Mouse (Mus musculus) hindbrain, embryonic 10.5 days (tissue): Measurements from ENCODE around the gene Gm20422. TPM values are rescaled to one million over a fixed set of nuclear protein-coding genes. Genes with fewer than 3 reads are reported as not detected.
A peak's percentile ranks its signal among the peaks of the same experiment; 100 is the strongest.

Experiments used
- DNase-seq: peaks from one replicate; pipeline ENCODE4 v3.0.0-alpha.2; 2017; ENCODE audit warnings: low spot score
- H3K27ac ChIP-seq: fragments of 300-500 bp; sonication (generic); 2 replicates; pipeline ENCODE4 v1.5.1; 2016; ENCODE audit warnings: mild to moderate bottlenecking, moderate library complexity
- H3K27me3 ChIP-seq: fragments of 300-500 bp; sonication (generic); 2 replicates; pipeline ENCODE4 v1.6.1; 2016; ENCODE audit warnings: mild to moderate bottlenecking; ENCODE audit not compliant: poor library complexity, insufficient read depth, severe bottlenecking
- H3K36me3 ChIP-seq: fragments of 300-500 bp; sonication (generic); 2 replicates; pipeline ENCODE4 v1.6.1; 2016; ENCODE audit warnings: mild to moderate bottlenecking, moderate library complexity
- H3K4me1 ChIP-seq: fragments of 300-500 bp; sonication (generic); replicated peaks from 2 replicates; pipeline ENCODE4 v1.6.1; 2016; ENCODE audit warnings: mild to moderate bottlenecking
- H3K4me3 ChIP-seq: fragments of 300-500 bp; sonication (generic); 2 replicates; pipeline ENCODE4 v1.5.1; 2016; ENCODE audit warnings: mild to moderate bottlenecking, moderate library complexity
- H3K9me3 ChIP-seq: fragments of 300-500 bp; sonication (generic); 2 replicates; pipeline ENCODE4 v1.6.1; 2016; ENCODE audit warnings: mild to moderate bottlenecking, moderate library complexity
- WGBS: fragments of 180-500 bp; shearing (Covaris S2); methylation state at CpG from one replicate; pipeline ENCODE4 v1.1.7; 2016; 5-methylcytosine and 5-hydroxymethylcytosine counted together
- polyA plus RNA-seq: library from polyadenylated mRNA; unstranded; fragments of >200 nt; fragmentation: Nextera tagmentation; extraction: Ambion mirVana; gene quantifications from 2 replicates; pipeline ENCODE4 v1.2.1, GENCODE M21; 2016

The Gm20422 gene
- polyA plus RNA-seq, result 0.58 and 1.1 TPM in 2 replicates

GRCm38 (mm10) chr8:69774503-69775148 lies at the start of gene Gm20422:
Gene Gm20422 (minus strand): TSS chr8:69774886.
- Histone ChIP-seq H3K4me3 (peak within 1 kb of the TSS; percentile 82), H3K27me3 (no peaks in the 10 kb centered on the region), H3K36me3 (peaks cover 30% of the 10 kb centered on the region), H3K27ac (peak within 1 kb of the TSS; percentile 100), H3K4me1 (peaks cover 25% of the 10 kb centered on the region), H3K9me3 (no peaks in the 10 kb centered on the region)
- peak; percentile 93 for DNase-seq
- under 1% methylated on average over 41 of the region's 41 CpGs for WGBS

GRCm38 (mm10) chr8:69822386-69823191 lies 47.9 kb upstream of the Gm20422 start, which contains the start of gene Lpar2:
Gene Lpar2 (plus strand): TSS chr8:69822429.
- H3K36me3 ChIP-seq, result peaks cover 63% of the 10 kb centered on the region
- H3K4me1 ChIP-seq, result peaks cover 47% of the 10 kb centered on the region
- whole genome bisulfite sequencing, result 1% methylated on average over 34 of the region's 35 CpGs
- peak; percentile 82 for DNase-seq
- H3K9me3 ChIP-seq, result no peaks in the 10 kb centered on the region
- H3K27ac ChIP-seq, result peak within 1 kb of the TSS; percentile 90
- H3K27me3 ChIP-seq, result 0 out of 2 replicates have a peak, but pooled peaks cover 15% of the 10 kb centered on the region
- H3K4me3 ChIP-seq, result peak within 1 kb of the TSS; percentile 67

GRCm38 (mm10) chr8:69821971-69822385 lies 47.3 kb upstream of the Gm20422 start:
- H3K27ac ChIP-seq, result peak overlapping the region; percentile 90

GRCm38 (mm10) chr8:69820466-69820865 lies 45.8 kb upstream of the Gm20422 start:
- WGBS, result 83% methylated on average over 9 of the region's 9 CpGs
- no peak for DNase-seq

More at GRCm38 (mm10) chr8:69821971-69822385, 47.3 kb upstream of the Gm20422 start:
- Histone ChIP-seq H3K4me1 (peaks cover 47% of the 10 kb centered on the region), H3K36me3 (peaks cover 63% of the 10 kb centered on the region), H3K4me3 (peak overlapping the region; percentile 67), H3K9me3 (no peaks in the 10 kb centered on the region), H3K27me3 (0 out of 2 replicates have a peak, but pooled peaks cover 15% of the 10 kb centered on the region)
- peak; percentile 76 for DNase-seq
- WGBS, result under 1% methylated on average over 18 of the region's 22 CpGs

GRCm38 (mm10) chr8:69815396-69815795 lies 40.7 kb upstream of the Gm20422 start:
- 0 out of 2 replicates have a peak, but pooled peaks cover 2% of the 10 kb centered on the region for H3K9me3 ChIP-seq
- H3K36me3 ChIP-seq, result peaks cover 80% of the 10 kb centered on the region
- 94% methylated on average over 4 of the region's 4 CpGs for WGBS
- no peak overlapping the region for H3K27ac ChIP-seq
- H3K27me3 ChIP-seq, result 0 out of 2 replicates have a peak, but pooled peaks cover 5% of the 10 kb centered on the region
- DNase-seq, result no peak
- H3K4me3 ChIP-seq, result no peak overlapping the region
- H3K4me1 ChIP-seq, result peaks cover 13% of the 10 kb centered on the region

More at GRCm38 (mm10) chr8:69820466-69820865, 45.8 kb upstream of the Gm20422 start:
- 0 out of 2 replicates have a peak, but pooled peaks cover 15% of the 10 kb centered on the region for H3K27me3 ChIP-seq
- no peaks in the 10 kb centered on the region for H3K9me3 ChIP-seq
- H3K27ac ChIP-seq, result no peak overlapping the region
- H3K36me3 ChIP-seq, result peaks cover 63% of the 10 kb centered on the region
- peaks cover 56% of the 10 kb centered on the region for H3K4me1 ChIP-seq
- no peak overlapping the region for H3K4me3 ChIP-seq

GRCm38 (mm10) chr8:69814881-69815280 lies 40.2 kb upstream of the Gm20422 start:
- Histone ChIP-seq H3K4me1 (peaks cover 13% of the 10 kb centered on the region), H3K36me3 (peaks cover 84% of the 10 kb centered on the region), H3K9me3 (0 out of 2 replicates have a peak, but pooled peaks cover 2% of the 10 kb centered on the region), H3K4me3 (no peak overlapping the region), H3K27me3 (no peaks in the 10 kb centered on the region), H3K27ac (no peak overlapping the region)
- no peak for DNase-seq
- WGBS, result 83% methylated on average over 2 of the region's 2 CpGs

- H3K27me3 ChIP-seq, result no peaks in the 10 kb centered on the region
Measured at GRCm38 (mm10) chr8:69809820-69810219, 35.1 kb upstream of the Gm20422 start.

GRCm38 (mm10) chr8:69808864-69809403 lies 34.2 kb upstream of the Gm20422 start:
- WGBS, result 2% methylated on average over 23 of the region's 23 CpGs

More at GRCm38 (mm10) chr8:69809820-69810219, 35.1 kb upstream of the Gm20422 start:
- 71% methylated on average over 3 of the region's 3 CpGs for WGBS
- 0 out of 2 replicates have a peak, but pooled peaks cover 1% of the 10 kb centered on the region for H3K9me3 ChIP-seq
- H3K4me3 ChIP-seq, result no peak overlapping the region
- 0 out of 2 replicates have a peak overlapping the region, but pooled peaks have one; percentile 86 for H3K27ac ChIP-seq
- peaks cover 19% of the 10 kb centered on the region for H3K4me1 ChIP-seq
- DNase-seq, result no peak
- peaks cover 79% of the 10 kb centered on the region for H3K36me3 ChIP-seq

GRCm38 (mm10) chr8:69808094-69808863 lies 33.6 kb upstream of the Gm20422 start, which contains the start of gene Gmip:
Gene Gmip (plus strand): TSS chr8:69808679.
- Histone ChIP-seq H3K9me3 (no peaks in the 10 kb centered on the region), H3K4me1 (peaks cover 19% of the 10 kb centered on the region), H3K36me3 (peaks cover 79% of the 10 kb centered on the region), H3K27me3 (no peaks in the 10 kb centered on the region), H3K27ac (peak within 1 kb of the TSS; percentile 86), H3K4me3 (peak within 1 kb of the TSS; percentile 67)
- 8% methylated on average over 28 of the region's 28 CpGs for WGBS
- peak; percentile 74 for DNase-seq

More at GRCm38 (mm10) chr8:69808864-69809403, 34.2 kb upstream of the Gm20422 start:
- Histone ChIP-seq H3K4me3 (peak overlapping the region; percentile 67), H3K36me3 (peaks cover 78% of the 10 kb centered on the region), H3K4me1 (peaks cover 19% of the 10 kb centered on the region), H3K27me3 (no peaks in the 10 kb centered on the region), H3K9me3 (no peaks in the 10 kb centered on the region), H3K27ac (peak overlapping the region; percentile 86)
- DNase-seq, result peak; percentile 38

GRCm38 (mm10) chr8:69807236-69807635 lies 32.5 kb upstream of the Gm20422 start:
- no peaks in the 10 kb centered on the region for H3K27me3 ChIP-seq
- H3K9me3 ChIP-seq, result no peaks in the 10 kb centered on the region
- 97% methylated on average over 5 of the region's 5 CpGs for WGBS
- H3K36me3 ChIP-seq, result peaks cover 87% of the 10 kb centered on the region
- H3K4me3 ChIP-seq, result no peak overlapping the region
- no peak overlapping the region for H3K27ac ChIP-seq
- peaks cover 19% of the 10 kb centered on the region for H3K4me1 ChIP-seq
- no peak for DNase-seq

- Histone ChIP-seq H3K4me3 (no peak overlapping the region), H3K4me1 (peaks cover 19% of the 10 kb centered on the region), H3K9me3 (no peaks in the 10 kb centered on the region), H3K27ac (no peak overlapping the region), H3K27me3 (no peaks in the 10 kb centered on the region), H3K36me3 (peaks cover 87% of the 10 kb centered on the region)
- WGBS, result 96% methylated on average over 9 of the region's 9 CpGs
- no peak for DNase-seq
Measured at GRCm38 (mm10) chr8:69805491-69805890, 30.8 kb upstream of the Gm20422 start.

- Histone ChIP-seq H3K4me3 (no peak overlapping the region), H3K27me3 (no peaks in the 10 kb centered on the region), H3K36me3 (peaks cover 87% of the 10 kb centered on the region), H3K27ac (no peak overlapping the region), H3K9me3 (no peaks in the 10 kb centered on the region), H3K4me1 (peaks cover 19% of the 10 kb centered on the region)
- 95% methylated on average over 10 of the region's 10 CpGs for WGBS
- no peak for DNase-seq
Measured at GRCm38 (mm10) chr8:69805086-69805485, 30.4 kb upstream of the Gm20422 start.
